Mouse (Mus musculus) bone marrow, adult 2 months (tissue): ENCODE data around the gene Tomm34.

Source experiments
- CTCF ChIP-seq: fragments of 200-500 bp; IDR thresholded peaks from 2 replicates; pipeline ENCODE4 v1.5.1; 2011; ENCODE audit warnings: low read length, control low read depth; ENCODE audit not compliant: control insufficient read depth, insufficient read depth
- POLR2A ChIP-seq: fragments of 200-500 bp; IDR thresholded peaks from 2 replicates; pipeline ENCODE4 v1.6.1; 2011; ENCODE audit warnings: low read depth, mild to moderate bottlenecking, control low read depth, low read length, borderline replicate concordance; ENCODE audit not compliant: control insufficient read depth

DNA sequence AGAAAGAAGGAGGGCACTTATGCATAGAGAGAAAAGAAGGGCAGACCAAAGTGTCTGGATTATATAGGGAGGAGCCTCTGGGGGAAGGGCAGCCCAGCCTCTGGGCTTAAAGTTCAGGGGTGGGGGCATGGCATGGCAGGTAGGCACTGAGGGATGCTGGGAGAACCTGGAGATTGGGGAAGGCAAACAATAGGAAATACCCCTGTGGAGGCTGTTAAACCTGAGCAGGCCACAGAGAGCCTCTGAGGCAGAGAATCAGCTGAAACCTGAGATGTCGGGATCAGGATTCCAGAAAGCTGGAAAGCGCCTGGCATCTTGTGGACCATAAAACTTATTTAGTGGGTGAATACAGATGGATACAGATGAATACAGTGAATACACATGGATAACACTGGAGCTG lies 1.1 kb upstream of the Tomm34 start:
- TF ChIP-seq CTCF = no peak
- no peak for TF ChIP-seq POLR2A
